Mouse (Mus musculus): Measurements from ENCODE around the gene Mrgprd. TPM values are rescaled to one million over a fixed set of nuclear protein-coding genes. Genes with fewer than 3 reads are reported as not detected.

Mrgprd gene
- polyA plus RNA-seq, 2 experiments, result not detected

DNA sequence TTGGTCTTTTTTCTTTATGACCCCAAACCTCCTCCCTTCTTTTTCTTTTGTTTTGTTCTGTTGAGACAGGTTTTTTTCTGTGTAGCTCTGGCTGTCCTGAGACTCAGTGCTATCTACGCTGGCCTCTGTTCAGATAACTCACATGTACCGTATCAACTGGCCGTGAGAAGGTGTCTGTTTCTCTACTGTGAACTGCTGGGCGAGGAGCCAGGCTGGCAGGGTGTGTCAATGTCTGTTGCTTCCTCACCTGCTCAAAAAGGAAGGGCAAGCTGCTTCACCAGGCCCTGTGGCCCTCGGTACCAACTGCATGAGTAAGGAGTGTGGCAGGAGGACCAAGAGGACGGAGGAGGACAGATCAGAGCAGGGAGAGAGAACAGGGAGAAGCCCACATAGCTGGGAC lies 27.2 kb upstream of the Mrgprd start:
- H3K4me2 ChIP-seq (replicated peaks; ENCODE audit: low read depth, low read length, severe bottlenecking), result no peak overlapping the region
- DNase-seq (ENCODE audit: low spot score) (no peak), ATAC-seq (ENCODE audit: low FRiP score, low read depth) (no peak)
- H3K27me3 ChIP-seq (ENCODE audit: control insufficient read depth, insufficient read depth, low read length), result no peaks in the 10 kb centered on the region
- 77% methylated on average over 6 of the region's 6 CpGs for WGBS
- H3K9me3 ChIP-seq (ENCODE audit: control insufficient read depth, low read length), result no peaks in the 10 kb centered on the region
- TF ChIP-seq POLR2A (IDR thresholded peaks at IDR 0.05; ENCODE audit: borderline replicate concordance, extremely low read depth, insufficient read depth, insufficient read length), result no peak
- peaks cover 16% of the 10 kb centered on the region for H3K4me1 ChIP-seq (ENCODE audit: control insufficient read depth, insufficient read depth, low read length)
- H3K9ac ChIP-seq (ENCODE audit: low read depth, low read length, severe bottlenecking), result no peak overlapping the region
- H3K27ac ChIP-seq (replicated peaks; ENCODE audit: low read depth, low read length), result no peak overlapping the region
- H3K36me3 ChIP-seq (ENCODE audit: control insufficient read depth, insufficient read depth, low read length), result no peaks in the 10 kb centered on the region
- no peak overlapping the region for H3K4me3 ChIP-seq (replicated peaks; ENCODE audit: low read length)

DNA sequence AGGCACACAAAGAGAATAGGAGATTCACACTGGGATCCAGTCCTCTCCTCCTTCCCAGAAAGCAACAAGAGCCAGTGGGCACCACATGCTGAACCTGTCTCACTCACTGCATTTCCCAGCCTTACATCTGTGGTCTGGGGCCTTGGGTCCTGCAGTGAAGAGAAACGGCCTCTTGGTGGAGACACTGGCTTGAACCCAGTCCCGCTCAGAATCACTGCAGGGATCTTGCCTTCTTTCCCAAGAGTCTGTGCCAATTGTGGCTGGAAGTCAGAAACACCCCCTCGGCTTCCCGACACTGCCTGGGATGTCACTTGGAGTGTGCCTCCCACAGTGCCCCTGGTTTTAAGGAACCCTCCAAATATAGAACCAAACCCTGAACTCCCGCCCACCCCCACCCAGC lies 25.3 kb upstream of the Mrgprd start:
- DNase-seq (ENCODE audit: low spot score) (peak; percentile 64), ATAC-seq (ENCODE audit: low FRiP score, low read depth) (peak; percentile 68; the same call in 1 of the 2 replicates)

DNA sequence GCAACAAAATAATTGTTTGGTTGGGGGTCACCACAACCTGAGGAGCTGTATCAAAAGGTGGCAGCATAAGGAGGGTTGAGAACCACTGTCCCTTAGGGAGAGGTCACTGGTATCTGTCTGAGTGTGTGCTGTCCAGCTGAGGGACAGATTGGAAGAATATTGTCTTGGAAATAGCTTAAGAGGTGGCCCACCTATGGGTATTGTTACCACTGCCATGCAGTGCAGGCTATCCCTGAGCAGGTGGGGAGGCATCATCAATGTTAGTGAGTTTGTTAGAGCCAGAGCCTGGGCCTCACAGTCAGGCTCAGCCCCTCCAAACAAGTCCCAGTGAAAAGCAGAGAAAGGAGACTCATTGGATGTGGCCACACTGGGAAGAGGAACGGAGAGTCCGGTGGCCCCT lies 22.8 kb upstream of the Mrgprd start:
- Histone ChIP-seq H3K4me3 (replicated peaks; ENCODE audit: low read length) (no peak overlapping the region), H3K4me2 (replicated peaks; ENCODE audit: low read depth, low read length, severe bottlenecking) (no peak overlapping the region), H3K9me3 (ENCODE audit: control insufficient read depth, low read length) (no peaks in the 10 kb centered on the region), H3K36me3 (ENCODE audit: control insufficient read depth, insufficient read depth, low read length) (no peaks in the 10 kb centered on the region), H3K27me3 (ENCODE audit: control insufficient read depth, insufficient read depth, low read length) (no peaks in the 10 kb centered on the region), H3K4me1 (ENCODE audit: control insufficient read depth, insufficient read depth, low read length) (0 out of 2 replicates have a peak, but pooled peaks cover 6% of the 10 kb centered on the region), H3K27ac (replicated peaks; ENCODE audit: low read depth, low read length) (no peak overlapping the region), H3K9ac (ENCODE audit: low read depth, low read length, severe bottlenecking) (no peak overlapping the region)
- no peak for TF ChIP-seq POLR2A (IDR thresholded peaks at IDR 0.05; ENCODE audit: borderline replicate concordance, extremely low read depth, insufficient read depth, insufficient read length)
- DNase-seq (ENCODE audit: low spot score), result no peak
- WGBS, result 94% methylated on average over 2 of the region's 2 CpGs
- no peak for ATAC-seq (ENCODE audit: low FRiP score, low read depth)

More for the DNA sequence above, 25.3 kb upstream of the Mrgprd start:
- Histone ChIP-seq H3K4me1 (ENCODE audit: control insufficient read depth, insufficient read depth, low read length) (0 out of 2 replicates have a peak, but pooled peaks cover 6% of the 10 kb centered on the region), H3K27me3 (ENCODE audit: control insufficient read depth, insufficient read depth, low read length) (no peaks in the 10 kb centered on the region), H3K9me3 (ENCODE audit: control insufficient read depth, low read length) (no peaks in the 10 kb centered on the region), H3K4me2 (replicated peaks; ENCODE audit: low read depth, low read length, severe bottlenecking) (no peak overlapping the region), H3K36me3 (ENCODE audit: control insufficient read depth, insufficient read depth, low read length) (no peaks in the 10 kb centered on the region), H3K27ac (replicated peaks; ENCODE audit: low read depth, low read length) (peak overlapping the region; percentile 26; the same call in 1 of the 2 replicates), H3K9ac (ENCODE audit: low read depth, low read length, severe bottlenecking) (no peak overlapping the region), H3K4me3 (replicated peaks; ENCODE audit: low read length) (no peak overlapping the region)
- 20% methylated on average over 5 of the region's 5 CpGs for whole genome bisulfite sequencing
- TF ChIP-seq POLR2A (IDR thresholded peaks at IDR 0.05; ENCODE audit: borderline replicate concordance, extremely low read depth, insufficient read depth, insufficient read length), result no peak

DNA sequence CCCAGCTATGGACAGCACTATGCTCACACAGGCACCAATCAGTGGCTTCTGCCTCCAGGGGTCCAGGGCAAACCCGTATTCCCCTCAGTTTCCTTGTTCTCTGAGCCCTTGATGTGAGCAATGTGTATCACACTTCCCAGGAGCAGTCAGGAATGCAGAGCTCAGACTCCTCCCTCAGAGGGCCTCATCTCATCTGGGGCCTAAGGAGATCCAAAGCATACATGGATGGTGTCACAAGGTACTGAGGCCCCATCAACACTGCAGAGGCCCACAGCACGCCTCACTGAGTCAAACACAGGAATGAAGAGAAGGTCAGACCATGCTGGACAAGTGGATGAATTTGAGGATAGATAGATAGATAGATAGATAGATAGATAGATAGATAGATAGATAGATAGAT lies 21.9 kb upstream of the Mrgprd start:
- ATAC-seq (ENCODE audit: low FRiP score, low read depth) (no peak), DNase-seq (ENCODE audit: low spot score) (no peak)
- TF ChIP-seq POLR2A (IDR thresholded peaks at IDR 0.05; ENCODE audit: borderline replicate concordance, extremely low read depth, insufficient read depth, insufficient read length), result no peak
- Histone ChIP-seq H3K4me2 (replicated peaks; ENCODE audit: low read depth, low read length, severe bottlenecking) (no peak overlapping the region), H3K4me1 (ENCODE audit: control insufficient read depth, insufficient read depth, low read length) (0 out of 2 replicates have a peak, but pooled peaks cover 6% of the 10 kb centered on the region), H3K27me3 (ENCODE audit: control insufficient read depth, insufficient read depth, low read length) (no peaks in the 10 kb centered on the region), H3K27ac (replicated peaks; ENCODE audit: low read depth, low read length) (no peak overlapping the region), H3K36me3 (ENCODE audit: control insufficient read depth, insufficient read depth, low read length) (no peaks in the 10 kb centered on the region), H3K4me3 (replicated peaks; ENCODE audit: low read length) (no peak overlapping the region), H3K9ac (ENCODE audit: low read depth, low read length, severe bottlenecking) (no peak overlapping the region), H3K9me3 (ENCODE audit: control insufficient read depth, low read length) (no peaks in the 10 kb centered on the region)
- 57% methylated on average over 2 of the region's 2 CpGs for WGBS

DNA sequence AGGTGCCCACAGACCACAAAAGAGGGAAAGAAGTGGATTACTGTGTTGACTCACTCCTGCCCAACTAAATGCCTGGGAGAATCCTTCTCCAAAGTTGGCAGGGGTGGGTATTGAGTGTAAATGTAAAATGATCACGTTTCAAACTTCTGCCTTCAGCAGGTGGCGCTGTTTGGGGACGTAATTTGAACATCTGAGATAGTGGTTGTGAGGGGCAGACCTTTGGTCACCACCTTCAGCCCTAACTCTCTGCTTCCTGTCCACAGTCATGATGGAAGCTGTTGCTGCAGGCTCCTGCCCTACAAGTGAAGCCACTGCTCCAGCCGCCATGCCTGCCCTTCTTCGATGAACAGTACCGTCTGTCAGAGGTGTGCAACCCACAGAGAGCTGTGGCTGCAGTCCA lies 20.8 kb upstream of the Mrgprd start:
- Histone ChIP-seq H3K4me3 (replicated peaks; ENCODE audit: low read length) (no peak overlapping the region), H3K27me3 (ENCODE audit: control insufficient read depth, insufficient read depth, low read length) (no peaks in the 10 kb centered on the region), H3K36me3 (ENCODE audit: control insufficient read depth, insufficient read depth, low read length) (no peaks in the 10 kb centered on the region), H3K4me1 (ENCODE audit: control insufficient read depth, insufficient read depth, low read length) (0 out of 2 replicates have a peak, but pooled peaks cover 6% of the 10 kb centered on the region), H3K9ac (ENCODE audit: low read depth, low read length, severe bottlenecking) (no peak overlapping the region), H3K9me3 (ENCODE audit: control insufficient read depth, low read length) (no peaks in the 10 kb centered on the region), H3K27ac (replicated peaks; ENCODE audit: low read depth, low read length) (no peak overlapping the region), H3K4me2 (replicated peaks; ENCODE audit: low read depth, low read length, severe bottlenecking) (no peak overlapping the region)
- no peak for TF ChIP-seq POLR2A (IDR thresholded peaks at IDR 0.05; ENCODE audit: borderline replicate concordance, extremely low read depth, insufficient read depth, insufficient read length)
- ATAC-seq (ENCODE audit: low FRiP score, low read depth) (no peak), DNase-seq (ENCODE audit: low spot score) (no peak)
- WGBS, result 29% methylated on average over 6 of the region's 6 CpGs

All from limb, embryonic 14.5 days (tissue).